Comparison of ENCODE assay signal across 22 mouse cellular contexts in the genomic region with DNA sequence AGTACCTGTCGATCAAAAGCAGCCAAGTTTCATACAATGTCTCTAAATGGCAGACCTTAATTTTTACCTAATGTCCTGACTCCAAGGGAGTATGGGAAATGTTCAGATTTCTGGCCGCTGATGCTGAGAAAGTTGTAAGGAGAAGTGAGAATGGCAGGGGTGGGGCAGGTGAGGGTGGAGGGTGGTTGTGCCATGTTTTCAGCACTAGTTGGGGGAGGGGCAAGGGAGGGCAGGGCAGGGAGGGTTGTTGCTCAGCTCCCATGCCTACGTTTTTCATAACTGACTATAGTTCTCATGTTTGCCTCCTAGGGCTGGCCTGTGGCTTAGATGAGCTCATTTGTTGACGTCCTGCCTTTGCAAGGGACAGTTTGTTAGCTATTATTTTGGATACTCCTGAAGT. TPM values are rescaled to one million over a fixed set of nuclear protein-coding genes. Genes with fewer than 3 reads are reported as not detected.
DNase-seq lines count a peak whose midpoint lies in the region; ATAC-seq and TF ChIP-seq lines count a peak whose summit lies in the region.
"Had no signal": no experiment of that assay in that cellular context is flagged by ENCODE, and none has a peak within 500 bp of the region (broad histone marks: within the 10 kb centered on the region; RNA-seq: fewer than 3 reads in every experiment).

No protein-coding gene starts in this region.

- no peaks in the 10 kb centered on the region for H3K9me3 ChIP-seq in hindbrain, embryonic 15.5 days
- no peaks in the 10 kb centered on the region for H3K9me3 ChIP-seq in hindbrain, embryonic 10.5 days
- H3K9me3 ChIP-seq: heart, embryonic 15.5 days; hindbrain, embryonic 12.5 days; limb, embryonic 13.5 days; midbrain, embryonic 12.5 days had no signal

- TF ChIP-seq POLR2A in thymus, adult 2 months (IDR thresholded peaks at IDR 0.05; ENCODE audit: control insufficient read depth, extremely low read depth, insufficient read depth, low read length, poor library complexity): no peak

- TF ChIP-seq CTCF in thymus, adult 2 months (IDR thresholded peaks at IDR 0.05; ENCODE audit: borderline replicate concordance, control insufficient read depth, extremely low read depth, insufficient read depth, low read length, poor library complexity): no peak

- H3K27me3 ChIP-seq in hindbrain, embryonic 15.5 days: no peaks in the 10 kb centered on the region
- no peaks in the 10 kb centered on the region for H3K27me3 ChIP-seq in hindbrain, embryonic 10.5 days (ENCODE audit: insufficient read depth, poor library complexity, severe bottlenecking)
- H3K27me3 ChIP-seq in thymus, adult 2 months (ENCODE audit: control insufficient read depth, insufficient read depth, low read length): no peaks in the 10 kb centered on the region
- H3K27me3 ChIP-seq: heart, embryonic 15.5 days; limb, embryonic 13.5 days; midbrain, embryonic 12.5 days had no signal

- H3K4me2 ChIP-seq in hindbrain, embryonic 15.5 days: no peak overlapping the region
- H3K4me2 ChIP-seq: heart, embryonic 15.5 days; hindbrain, embryonic 12.5 days; limb, embryonic 13.5 days; midbrain, embryonic 12.5 days had no signal

- 84% methylated on average over 4 of the region's 4 CpGs for WGBS in hindbrain, embryonic 15.5 days
- WGBS in hindbrain, embryonic 10.5 days: 88% methylated on average over 4 of the region's 4 CpGs
- WGBS in thymus, adult 2 months: 75% methylated on average over 4 of the region's 4 CpGs

- H3K36me3 ChIP-seq in hindbrain, embryonic 15.5 days: no peaks in the 10 kb centered on the region
- H3K36me3 ChIP-seq in hindbrain, embryonic 10.5 days: no peaks in the 10 kb centered on the region
- no peaks in the 10 kb centered on the region for H3K36me3 ChIP-seq in thymus, adult 2 months (ENCODE audit: control insufficient read depth, insufficient read depth, low read length)
- H3K36me3 ChIP-seq: heart, embryonic 15.5 days; hindbrain, embryonic 12.5 days; limb, embryonic 13.5 days; midbrain, embryonic 12.5 days had no signal

- no peaks in the 10 kb centered on the region for H3K4me1 ChIP-seq in hindbrain, embryonic 15.5 days (replicated peaks)
- H3K4me1 ChIP-seq in hindbrain, embryonic 10.5 days (replicated peaks): no peaks in the 10 kb centered on the region
- H3K4me1 ChIP-seq in thymus, adult 2 months (replicated peaks; ENCODE audit: control insufficient read depth, insufficient read depth, low read length): no peaks in the 10 kb centered on the region
- H3K4me1 ChIP-seq: hindbrain, embryonic 12.5 days; limb, embryonic 13.5 days; midbrain, embryonic 12.5 days had no signal

- no peak overlapping the region for H3K4me3 ChIP-seq in hindbrain, embryonic 15.5 days
- H3K4me3 ChIP-seq in hindbrain, embryonic 10.5 days: no peak overlapping the region
- H3K4me3 ChIP-seq in thymus, adult 2 months (ENCODE audit: control insufficient read depth, insufficient read depth, low read length): no peak overlapping the region
- H3K4me3 ChIP-seq: erythroblast, embryonic 14.5 days; heart, embryonic 15.5 days; hindbrain, embryonic 12.5 days; limb, embryonic 13.5 days; midbrain, embryonic 12.5 days had no signal

- peak overlapping the region; percentile 60; the same call in 1 of the 2 replicates for H3K27ac ChIP-seq in hindbrain, embryonic 15.5 days (replicated peaks)
- H3K27ac ChIP-seq in hindbrain, embryonic 10.5 days: no peak overlapping the region
- no peak overlapping the region for H3K27ac ChIP-seq in thymus, adult 2 months (ENCODE audit: control insufficient read depth, insufficient read depth, low read length)
- H3K27ac ChIP-seq: hindbrain, embryonic 12.5 days; limb, embryonic 13.5 days; liver, embryonic 14.5 days; macrophage; midbrain, embryonic 12.5 days had no signal

- H3K9ac ChIP-seq in hindbrain, embryonic 15.5 days: no peak overlapping the region
- H3K9ac ChIP-seq: heart, embryonic 15.5 days; hindbrain, embryonic 12.5 days; limb, embryonic 13.5 days; liver, embryonic 14.5 days; midbrain, embryonic 12.5 days had no signal

- peak; percentile 53 to 60 for DNase-seq in cerebellum, postnatal 10 days
- no peak for DNase-seq in hindbrain, embryonic 10.5 days (ENCODE audit: low spot score)
- peak; percentile 43 to 45 for DNase-seq in spleen, postnatal 36 days (ENCODE audit: low spot score in 2 of 2)
- DNase-seq in spleen, postnatal 14 days (ENCODE audit: low spot score in 2 of 2): no peak
- no peak for DNase-seq in thymus, adult 2 months
- DNase-seq in kidney, adult 9 months: no peak
- DNase-seq: adrenal gland, postnatal 14 days; thymus, adult 18-20 months had no signal

- ATAC-seq in cerebellum, adult (ENCODE audit: insufficient number of reproducible peaks, low FRiP score, low TSS enrichment): no peak
- no peak for ATAC-seq in hindbrain, embryonic 15.5 days (ENCODE audit: low FRiP score, low read depth)
- ATAC-seq: activated CD4-positive, CD25-positive, alpha-beta regulatory T cell, adult 4 months; intestine, embryonic 16.5 days; Patski had no signal

RNA-seq across cellular contexts. Expression of gene Aldh3a1, which starts 18.2 kb away (rescaled TPM):
- polyA plus RNA-seq in hindbrain, embryonic 15.5 days (2015; fragmentation: Nextera tagmentation; extraction: Ambion mirVana): 0.17 and 0.26 TPM in 2 replicates
- polyA plus RNA-seq in hindbrain, embryonic 10.5 days (2016; fragmentation: Nextera tagmentation; extraction: Ambion mirVana): not detected in 2 replicates
- 1.4 and 1.6 TPM in 2 replicates for polyA plus RNA-seq in thymus, adult 2 months (2012; rRNA removed)
- polyA plus RNA-seq: activated CD4-positive, CD25-positive, alpha-beta regulatory T cell, adult 4 months; erythroblast, embryonic 14.5 days; hindbrain, embryonic 12.5 days; kidney, embryonic 16.5 days; macrophage; midbrain, embryonic 12.5 days; neural tube, embryonic 14.5 days; Patski had no signal

RNA-seq across cellular contexts. Expression of gene Aldh3a2, which starts 41.8 kb away (rescaled TPM):
- polyA plus RNA-seq in hindbrain, embryonic 15.5 days (2015; fragmentation: Nextera tagmentation; extraction: Ambion mirVana): 29.3 and 35.4 TPM in 2 replicates
- polyA plus RNA-seq in hindbrain, embryonic 10.5 days (2016; fragmentation: Nextera tagmentation; extraction: Ambion mirVana): 22.6 and 23.6 TPM in 2 replicates
- 89.9 and 92.7 TPM in 2 replicates for polyA plus RNA-seq in thymus, adult 2 months (2012; rRNA removed)
- polyA plus RNA-seq: erythroblast, embryonic 14.5 days had no signal

RNA-seq across cellular contexts. Expression of gene Usp22, which starts 50.7 kb away (rescaled TPM):
- polyA plus RNA-seq in hindbrain, embryonic 15.5 days (2015; fragmentation: Nextera tagmentation; extraction: Ambion mirVana): 367 and 410 TPM in 2 replicates
- 206 and 255 TPM in 2 replicates for polyA plus RNA-seq in hindbrain, embryonic 10.5 days (2016; fragmentation: Nextera tagmentation; extraction: Ambion mirVana)
- 57.5 and 68.6 TPM in 2 replicates for polyA plus RNA-seq in thymus, adult 2 months (2012; rRNA removed)

Comparison
In these comparisons a context has a peak if more than half of its experiments do, and no peak if none do; other contexts are left out.
1. DNase-seq: peak in cerebellum, postnatal 10 days (2 of 2) and spleen, postnatal 36 days (2 of 2); none in hindbrain, embryonic 10.5 days (single experiment), spleen, postnatal 14 days (0 of 2), thymus, adult 2 months (single experiment) and kidney, adult 9 months (single experiment).